Mouse (Mus musculus) intestine, embryonic 14.5 days (tissue): Measurements from ENCODE around the gene Ly75. TPM values are rescaled to one million over a fixed set of nuclear protein-coding genes. Genes with fewer than 3 reads are reported as not detected.

Experiments used
- ATAC-seq: fragments of 200-750 bp; cut with Nextera tagmentation; replicated peaks from 2 replicates; pipeline ENCODE4 v1.8.0; 2017; ENCODE audit warnings: low read depth, moderate number of reproducible peaks, moderate TSS enrichment, moderate library complexity; ENCODE audit not compliant: low FRiP score, low TSS enrichment
- DNase-seq: peaks from one replicate; pipeline ENCODE4 v3.0.0-alpha.2; 2018; ENCODE audit warnings: low spot score
- H3K27ac ChIP-seq: fragments of 300-500 bp; sonication (generic); 2 replicates; pipeline ENCODE4 v1.5.1; 2014; ENCODE audit warnings: low read depth, mild to moderate bottlenecking, control low read depth
- H3K27me3 ChIP-seq: fragments of 300-500 bp; sonication (generic); replicated peaks from 2 replicates; pipeline ENCODE4 v1.6.1; 2014; ENCODE audit warnings: low read length, control low read depth; ENCODE audit not compliant: control insufficient read depth, insufficient read depth
- H3K36me3 ChIP-seq: fragments of 300-500 bp; sonication (generic); 2 replicates; pipeline ENCODE4 v1.6.1; 2014; ENCODE audit warnings: low read length, control low read depth; ENCODE audit not compliant: control insufficient read depth, insufficient read depth
- H3K4me1 ChIP-seq: fragments of 300-500 bp; sonication (generic); replicated peaks from 2 replicates; pipeline ENCODE4 v1.6.1; 2014; ENCODE audit warnings: low read length, control low read depth, mixed read lengths; ENCODE audit not compliant: control insufficient read depth, insufficient read depth
- H3K4me2 ChIP-seq: fragments of 300-500 bp; sonication (generic); 2 replicates; pipeline ENCODE4 v1.6.1; 2014; ENCODE audit warnings: low read length
- H3K4me3 ChIP-seq: fragments of 300-500 bp; sonication (generic); 2 replicates; pipeline ENCODE4 v1.5.1; 2014; ENCODE audit warnings: low read depth, low read length, control low read depth, mixed read lengths
- H3K9ac ChIP-seq: fragments of 300-500 bp; sonication (generic); 2 replicates; pipeline ENCODE4 v1.6.1; 2014; ENCODE audit warnings: mild to moderate bottlenecking, low read length
- H3K9me3 ChIP-seq: fragments of 300-500 bp; sonication (generic); 2 replicates; pipeline ENCODE4 v1.6.1; 2016; ENCODE audit warnings: low read length, control low read depth; ENCODE audit not compliant: control insufficient read depth
- WGBS: fragments of 180-500 bp; shearing (Covaris S2); extraction: QIAGEN DNeasy Blood & Tissue Kit; methylation state at CpG from one replicate; pipeline ENCODE4 v1.1.7; 2014; 5-methylcytosine and 5-hydroxymethylcytosine counted together
- polyA plus RNA-seq: library from polyadenylated mRNA; unstranded; fragments of >200 nt; fragmentation: Nextera tagmentation; extraction: Ambion mirVana; gene quantifications from 2 replicates; pipeline ENCODE4 v1.2.1, GENCODE M21; 2014

Ly75 gene
- polyA plus RNA-seq, 1 experiment from 2014 or later = 1.6 TPM

DNA sequence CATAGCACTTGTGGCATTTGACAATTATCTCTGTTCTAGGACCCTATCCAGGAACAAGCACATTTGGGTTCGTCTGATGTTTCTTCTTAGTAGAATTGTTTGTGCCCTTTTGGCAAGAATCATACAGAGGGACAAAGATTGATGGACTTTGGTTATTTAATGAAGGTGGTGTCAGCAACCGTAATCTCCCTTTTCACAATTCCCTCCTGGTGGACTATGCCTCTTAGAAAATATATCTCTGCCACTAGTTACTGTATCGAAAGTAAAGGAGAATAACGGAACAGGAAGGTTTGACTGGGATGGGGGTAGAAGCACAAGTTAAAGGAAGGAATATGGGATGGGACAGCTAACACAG lies 98.7 kb downstream of the Ly75 start, which contains the start of gene Cd302:
Gene Cd302 (minus strand): TSS at position 22 of the 355 bp plus-strand sequence.
- Histone ChIP-seq H3K9ac (peak within 1 kb of the TSS; percentile 46), H3K27me3 (0 out of 2 replicates have a peak, but pooled peaks cover 3% of the 10 kb centered on the region), H3K4me2 (peak within 1 kb of the TSS; percentile 85), H3K36me3 (no peaks in the 10 kb centered on the region), H3K27ac (no peak within 1 kb of the TSS), H3K4me3 (peak within 1 kb of the TSS; percentile 47), H3K4me1 (peaks cover 10% of the 10 kb centered on the region), H3K9me3 (no peaks in the 10 kb centered on the region)
- WGBS = 43% methylated on average over 4 of the region's 4 CpGs
- DNase-seq (no peak), ATAC-seq (no peak)

- 0 out of 2 replicates have a peak, but pooled peaks cover 3% of the 10 kb centered on the region for H3K27me3 ChIP-seq
- H3K4me2 ChIP-seq = peak overlapping the region; percentile 85
- peak overlapping the region; percentile 47 for H3K4me3 ChIP-seq
- H3K4me1 ChIP-seq = peaks cover 10% of the 10 kb centered on the region
- under 1% methylated on average over 42 of the region's 42 CpGs for WGBS
- no peaks in the 10 kb centered on the region for H3K36me3 ChIP-seq
- peak overlapping the region; percentile 46 for H3K9ac ChIP-seq
- no peak overlapping the region for H3K27ac ChIP-seq
- no peaks in the 10 kb centered on the region for H3K9me3 ChIP-seq
- peak; percentile 88 for ATAC-seq
- DNase-seq = peak; percentile 75
Observed at GRCm38 (mm10) chr2:60283751-60284466, 99.2 kb downstream of the Ly75 start.

DNA sequence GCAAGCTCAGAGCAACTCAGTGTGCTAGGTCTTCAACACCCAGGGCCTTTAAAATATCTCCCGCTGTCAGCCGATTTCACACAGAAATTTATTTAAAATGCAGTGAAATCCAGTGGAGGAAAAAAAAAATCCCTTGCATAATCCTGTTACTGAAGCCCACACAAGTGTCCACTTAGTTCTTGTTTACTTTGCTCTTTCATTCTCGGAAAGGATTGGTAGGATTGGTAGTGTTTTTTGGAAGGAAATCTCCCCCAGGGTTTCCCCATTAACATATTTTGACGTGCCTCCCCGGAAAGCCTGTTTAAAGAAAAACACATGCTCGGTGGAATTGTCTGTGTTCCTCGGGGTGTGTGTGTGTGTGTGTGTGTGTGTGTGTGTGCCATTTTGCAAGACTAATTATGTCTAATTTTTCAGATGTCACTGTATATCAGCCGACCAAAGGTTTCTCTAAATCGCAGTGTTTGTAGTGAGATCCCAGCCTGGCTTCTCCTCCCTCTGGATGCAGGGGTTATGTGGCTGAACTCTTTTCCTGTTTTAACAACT lies 99.8 kb downstream of the Ly75 start:
- H3K4me1 ChIP-seq = peaks cover 10% of the 10 kb centered on the region
- DNase-seq = no peak
- H3K9me3 ChIP-seq = no peaks in the 10 kb centered on the region
- peak overlapping the region; percentile 85 for H3K4me2 ChIP-seq
- 0 out of 2 replicates have a peak, but pooled peaks cover 3% of the 10 kb centered on the region for H3K27me3 ChIP-seq
- peak overlapping the region; percentile 46 for H3K9ac ChIP-seq
- H3K27ac ChIP-seq = no peak overlapping the region
- peak overlapping the region; percentile 47 for H3K4me3 ChIP-seq
- WGBS = 11% methylated on average over 9 of the region's 9 CpGs
- no peaks in the 10 kb centered on the region for H3K36me3 ChIP-seq
- no peak for ATAC-seq

DNA sequence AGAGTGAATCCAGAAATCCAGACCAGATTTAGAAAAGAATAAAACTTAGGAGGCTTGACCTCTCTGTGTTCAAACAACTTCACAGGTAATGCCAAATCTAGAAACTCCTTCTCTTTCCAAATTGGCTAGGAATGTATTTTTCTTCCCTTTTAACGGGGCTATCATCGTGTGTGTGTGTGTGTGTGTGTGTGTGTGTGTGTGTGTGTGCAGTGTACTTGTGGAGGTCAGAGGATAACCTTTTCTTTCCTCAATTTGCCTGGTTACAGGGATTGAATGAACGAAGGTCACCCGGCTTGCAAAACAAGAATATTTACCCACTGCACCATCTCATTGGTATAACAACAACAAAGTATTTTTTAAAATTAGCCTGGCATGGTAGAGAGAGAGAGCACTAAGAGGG lies 100.5 kb downstream of the Ly75 start:
- WGBS = 80% methylated on average over 4 of the region's 4 CpGs
- H3K36me3 ChIP-seq = no peaks in the 10 kb centered on the region
- peak overlapping the region; percentile 85 for H3K4me2 ChIP-seq
- no peaks in the 10 kb centered on the region for H3K9me3 ChIP-seq
- 0 out of 2 replicates have a peak overlapping the region, but pooled peaks have one; percentile 47 for H3K4me3 ChIP-seq
- H3K27ac ChIP-seq = no peak overlapping the region
- DNase-seq (no peak), ATAC-seq (no peak)
- no peak overlapping the region for H3K9ac ChIP-seq
- peaks cover 10% of the 10 kb centered on the region for H3K4me1 ChIP-seq
- H3K27me3 ChIP-seq = 0 out of 2 replicates have a peak, but pooled peaks cover 3% of the 10 kb centered on the region

- Histone ChIP-seq H3K9ac (no peak overlapping the region), H3K27me3 (no peaks in the 10 kb centered on the region), H3K27ac (no peak overlapping the region), H3K9me3 (no peaks in the 10 kb centered on the region), H3K4me1 (peaks cover 9% of the 10 kb centered on the region), H3K36me3 (no peaks in the 10 kb centered on the region), H3K4me2 (no peak overlapping the region), H3K4me3 (no peak overlapping the region)
- WGBS = 89% methylated on average over 4 of the region's 4 CpGs
- ATAC-seq (no peak), DNase-seq (no peak)
Observed at GRCm38 (mm10) chr2:60278627-60279026, 104.5 kb downstream of the Ly75 start.

GRCm38 (mm10) chr2:60269856-60270479 lies 113.1 kb downstream of the Ly75 start:
- Histone ChIP-seq H3K27me3 (no peaks in the 10 kb centered on the region), H3K4me2 (no peak overlapping the region), H3K4me1 (no peaks in the 10 kb centered on the region), H3K9ac (no peak overlapping the region), H3K27ac (no peak overlapping the region), H3K4me3 (no peak overlapping the region), H3K36me3 (no peaks in the 10 kb centered on the region), H3K9me3 (no peaks in the 10 kb centered on the region)
- WGBS = 89% methylated on average over 14 of the region's 14 CpGs
- DNase-seq (no peak), ATAC-seq (no peak)

GRCm38 (mm10) chr2:60267567-60267966 lies 115.5 kb downstream of the Ly75 start:
- H3K9me3 ChIP-seq = no peaks in the 10 kb centered on the region
- no peak for ATAC-seq
- H3K36me3 ChIP-seq = no peaks in the 10 kb centered on the region
- H3K4me1 ChIP-seq = no peaks in the 10 kb centered on the region
- no peak overlapping the region for H3K27ac ChIP-seq
- no peak overlapping the region for H3K4me2 ChIP-seq
- H3K27me3 ChIP-seq = no peaks in the 10 kb centered on the region
- DNase-seq = no peak
- H3K4me3 ChIP-seq = no peak overlapping the region
- 46% methylated on average over 1 of the region's 1 CpGs for WGBS
- H3K9ac ChIP-seq = no peak overlapping the region

GRCm38 (mm10) chr2:60260621-60261350 lies 122.3 kb downstream of the Ly75 start:
- H3K9ac ChIP-seq = no peak overlapping the region
- H3K36me3 ChIP-seq = peaks cover 4% of the 10 kb centered on the region; the same call in 1 of the 2 replicates
- no peaks in the 10 kb centered on the region for H3K9me3 ChIP-seq
- H3K27ac ChIP-seq = no peak overlapping the region
- DNase-seq (no peak), ATAC-seq (no peak)
- no peak overlapping the region for H3K4me2 ChIP-seq
- no peaks in the 10 kb centered on the region for H3K4me1 ChIP-seq
- H3K27me3 ChIP-seq = no peaks in the 10 kb centered on the region
- no peak overlapping the region for H3K4me3 ChIP-seq
- 82% methylated on average over 5 of the region's 5 CpGs for WGBS
